Mouse (Mus musculus) erythroblast, embryonic 14.5 days (primary cell): ENCODE measurements around the gene Klf15. TPM values are rescaled to one million over a fixed set of nuclear protein-coding genes. Genes with fewer than 3 reads are reported as not detected.

ENCODE experiments used
- H3K27me3 ChIP-seq: 2 replicates; pipeline ENCODE4 v1.6.1; 2012; ENCODE audit warnings: inconsistent platforms; ENCODE audit not compliant: control insufficient read depth
- H3K36me3 ChIP-seq: 2 replicates; pipeline ENCODE4 v1.6.1; 2012; ENCODE audit warnings: mild to moderate bottlenecking, inconsistent platforms; ENCODE audit not compliant: control insufficient read depth
- H3K4me1 ChIP-seq: 2 replicates; pipeline ENCODE4 v1.6.1; 2012; ENCODE audit warnings: inconsistent platforms; ENCODE audit not compliant: control insufficient read depth
- H3K4me3 ChIP-seq: replicated peaks from 2 replicates; pipeline ENCODE3; 2012; ENCODE audit warnings: moderate library complexity, mild to moderate bottlenecking, inconsistent platforms
- H3K9me3 ChIP-seq: 2 replicates; pipeline ENCODE4 v1.6.1; 2012; ENCODE audit warnings: low read length, inconsistent platforms, mixed read lengths; ENCODE audit not compliant: control insufficient read depth
- GATA1 ChIP-seq: IDR thresholded peaks from 2 replicates; pipeline ENCODE4 v1.6.1; 2012; ENCODE audit warnings: low read length, inconsistent platforms, mixed read lengths
- TAL1 ChIP-seq: IDR thresholded peaks from 3 replicates; pipeline ENCODE4 v1.6.1; 2012; ENCODE audit warnings: low read length, inconsistent platforms, mixed read lengths
- polyA plus RNA-seq: library from polyadenylated mRNA; stranded (reverse); fragments of >175 nt; gene quantifications from 2 replicates; pipeline ENCODE4 v1.2.3, GENCODE M21; 2012

Klf15 gene
- polyA plus RNA-seq, 1 experiment: not detected

GRCm38 (mm10) chr6:90484249-90484648, 21.9 kb downstream of the Klf15 start:
- H3K36me3 ChIP-seq: no peaks in the 10 kb centered on the region
- no peaks in the 10 kb centered on the region for H3K4me1 ChIP-seq
- H3K9me3 ChIP-seq: no peaks in the 10 kb centered on the region
- H3K27me3 ChIP-seq: no peaks in the 10 kb centered on the region
- no peak overlapping the region for H3K4me3 ChIP-seq
- TF ChIP-seq TAL1 (no peak), GATA1 (no peak)

DNA sequence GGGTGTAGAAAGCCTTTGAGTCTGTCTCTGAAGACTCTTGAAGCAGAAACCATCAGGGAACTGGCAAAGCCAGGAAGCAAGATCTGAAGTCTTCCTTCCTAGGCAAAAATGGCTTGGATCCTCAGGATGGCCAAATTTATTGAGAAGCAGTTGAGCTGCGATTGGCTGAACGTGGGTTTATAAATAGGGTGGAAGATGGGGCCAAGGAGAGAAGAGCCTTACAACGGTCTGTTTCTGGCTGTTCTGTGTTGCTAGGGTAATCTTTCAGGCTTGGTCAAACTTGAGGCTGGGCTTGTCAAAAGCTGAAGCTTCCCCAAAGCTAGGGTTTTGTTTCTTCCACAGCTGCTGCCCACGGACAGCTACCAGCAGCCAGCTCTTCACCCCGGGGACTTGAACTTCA, 22.5 kb downstream of the Klf15 start:
- no peak overlapping the region for H3K4me3 ChIP-seq
- H3K9me3 ChIP-seq: no peaks in the 10 kb centered on the region
- H3K27me3 ChIP-seq: no peaks in the 10 kb centered on the region
- H3K36me3 ChIP-seq: no peaks in the 10 kb centered on the region
- no peaks in the 10 kb centered on the region for H3K4me1 ChIP-seq
- TF ChIP-seq TAL1 (no peak), GATA1 (no peak)

DNA sequence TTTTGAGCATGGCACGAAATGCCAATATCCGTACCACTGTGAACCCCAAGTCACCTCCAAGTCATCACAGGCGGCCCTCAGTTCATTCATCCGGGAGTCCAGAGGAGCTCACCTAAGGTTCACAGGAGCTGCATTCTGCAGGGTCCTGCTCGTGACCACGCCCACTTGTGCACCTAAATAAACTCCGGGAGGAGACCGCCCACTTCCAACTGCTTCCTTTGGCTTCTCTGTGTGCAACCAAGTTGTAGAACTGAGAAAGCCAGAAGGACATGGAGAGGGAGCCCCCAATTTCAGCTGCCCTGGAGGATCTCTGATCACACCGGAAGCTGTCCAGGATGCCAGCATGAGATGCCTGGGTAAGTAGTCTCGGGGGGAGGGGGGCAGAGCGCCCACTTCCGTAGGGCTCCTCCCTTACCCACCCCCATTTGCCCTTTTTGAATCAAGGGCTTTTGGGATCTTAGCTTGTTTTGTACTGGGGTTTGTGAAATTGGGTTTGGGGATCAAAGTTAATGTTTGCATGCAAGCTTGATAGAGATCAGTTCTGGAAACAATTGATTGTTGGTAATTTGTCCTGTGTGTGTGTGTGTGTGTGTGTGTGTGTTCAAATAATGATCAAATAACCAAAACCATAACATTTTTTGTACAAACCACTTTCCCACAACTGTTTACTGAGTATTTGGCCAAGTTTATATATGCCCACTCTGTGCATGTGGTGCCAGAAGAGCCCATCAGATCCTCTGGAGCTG, 24.0 kb downstream of the Klf15 start, which contains the start of gene Aldh1l1:
TSS of gene Aldh1l1 (plus strand) at position 252 of the 746 bp plus-strand sequence.
- no peaks in the 10 kb centered on the region for H3K9me3 ChIP-seq
- H3K27me3 ChIP-seq: no peaks in the 10 kb centered on the region
- no peak within 1 kb of the TSS for H3K4me3 ChIP-seq
- H3K36me3 ChIP-seq: no peaks in the 10 kb centered on the region
- H3K4me1 ChIP-seq: no peaks in the 10 kb centered on the region
- TF ChIP-seq TAL1 (no peak), GATA1 (no peak)

GRCm38 (mm10) chr6:90487531-90487930, 25.2 kb downstream of the Klf15 start:
- Histone ChIP-seq H3K27me3 (no peaks in the 10 kb centered on the region), H3K4me1 (no peaks in the 10 kb centered on the region), H3K4me3 (no peak overlapping the region), H3K9me3 (no peaks in the 10 kb centered on the region), H3K36me3 (no peaks in the 10 kb centered on the region)
- TF ChIP-seq TAL1 (no peak), GATA1 (no peak)

GRCm38 (mm10) chr6:90489532-90489931, 27.2 kb downstream of the Klf15 start:
- Histone ChIP-seq H3K36me3 (no peaks in the 10 kb centered on the region), H3K4me3 (no peak overlapping the region), H3K4me1 (no peaks in the 10 kb centered on the region), H3K9me3 (no peaks in the 10 kb centered on the region), H3K27me3 (no peaks in the 10 kb centered on the region)
- no peak for TF ChIP-seq TAL1
- TF ChIP-seq GATA1: no peak

DNA sequence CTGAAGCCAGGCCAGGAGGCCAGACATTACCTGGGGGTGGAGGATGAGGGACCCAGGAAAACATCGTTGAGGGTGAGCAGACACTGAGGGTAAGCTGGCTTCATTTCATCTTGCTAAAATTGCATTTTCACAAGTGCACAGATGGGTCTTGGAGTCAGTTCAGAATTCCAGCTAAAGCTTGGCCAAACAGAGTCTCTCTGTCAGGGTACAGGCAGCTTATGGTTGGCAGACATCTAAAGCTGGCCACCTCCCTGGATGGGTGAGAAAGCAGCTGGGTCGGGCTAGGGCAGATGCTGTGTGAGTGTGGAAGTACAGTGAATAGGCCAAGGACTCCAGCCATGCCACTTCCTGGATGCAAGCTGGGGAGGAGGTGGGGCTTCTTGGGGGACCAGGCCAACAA, 28.6 kb downstream of the Klf15 start:
- Histone ChIP-seq H3K9me3 (no peaks in the 10 kb centered on the region), H3K4me3 (no peak overlapping the region), H3K4me1 (no peaks in the 10 kb centered on the region), H3K27me3 (no peaks in the 10 kb centered on the region), H3K36me3 (no peaks in the 10 kb centered on the region)
- TF ChIP-seq GATA1 (no peak), TAL1 (no peak)

GRCm38 (mm10) chr6:90491956-90492744, 29.8 kb downstream of the Klf15 start:
- Histone ChIP-seq H3K27me3 (no peaks in the 10 kb centered on the region), H3K9me3 (no peaks in the 10 kb centered on the region), H3K36me3 (no peaks in the 10 kb centered on the region), H3K4me1 (no peaks in the 10 kb centered on the region), H3K4me3 (no peak overlapping the region)
- TF ChIP-seq TAL1 (no peak), GATA1 (no peak)

DNA sequence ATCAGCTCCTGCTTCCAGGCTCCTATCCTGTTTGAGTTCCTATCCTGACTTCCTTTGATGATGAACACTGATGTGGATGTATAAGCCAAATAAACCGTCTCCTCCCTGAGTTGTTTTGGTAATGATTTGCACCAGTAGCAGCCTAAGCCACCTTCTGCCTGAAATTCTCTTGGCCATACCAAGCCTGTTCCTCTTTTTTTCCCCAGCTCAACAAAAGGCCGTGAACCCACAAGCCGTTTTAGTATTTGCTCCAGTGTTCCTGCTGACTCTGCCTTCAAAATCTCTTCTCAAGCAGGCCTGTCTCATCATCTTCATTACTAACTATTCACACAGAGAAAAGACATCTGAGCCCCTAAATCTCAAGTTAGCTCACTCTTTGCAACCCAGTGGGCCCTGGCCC, 31.8 kb downstream of the Klf15 start:
- TF ChIP-seq GATA1 (no peak), TAL1 (no peak)
- H3K4me3 ChIP-seq: no peak overlapping the region
- no peaks in the 10 kb centered on the region for H3K9me3 ChIP-seq
- H3K4me1 ChIP-seq: no peaks in the 10 kb centered on the region
- H3K36me3 ChIP-seq: no peaks in the 10 kb centered on the region
- no peaks in the 10 kb centered on the region for H3K27me3 ChIP-seq

DNA sequence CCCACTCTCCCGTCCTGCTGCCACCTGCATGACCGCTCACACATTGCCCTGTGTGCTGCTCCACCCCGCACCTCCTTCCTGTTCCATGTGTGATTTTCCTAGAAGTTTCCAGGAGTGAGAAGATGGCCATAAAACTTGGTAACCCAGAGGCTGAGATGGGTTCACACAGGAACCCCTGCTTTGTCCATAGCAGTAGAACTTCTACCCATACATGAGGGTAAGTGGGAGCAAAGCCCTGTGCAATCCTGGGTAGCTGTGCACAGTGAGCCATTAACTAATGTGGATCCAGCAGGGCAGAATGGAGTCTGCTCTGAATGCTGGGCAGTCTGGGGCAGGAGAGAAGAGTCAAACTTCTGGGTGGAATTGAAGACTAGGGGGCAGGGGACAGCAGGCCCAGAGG, 32.2 kb downstream of the Klf15 start:
- Histone ChIP-seq H3K27me3 (no peaks in the 10 kb centered on the region), H3K4me1 (no peaks in the 10 kb centered on the region), H3K36me3 (no peaks in the 10 kb centered on the region), H3K4me3 (no peak overlapping the region), H3K9me3 (no peaks in the 10 kb centered on the region)
- TF ChIP-seq TAL1 (no peak), GATA1 (no peak)
